Mouse (Mus musculus): ENCODE data around the gene Kcnmb2. TPM values are rescaled to one million over a fixed set of nuclear protein-coding genes. Genes with fewer than 3 reads are reported as not detected.

The Kcnmb2 gene
- polyA plus RNA-seq, 1 experiment from 2014 or later = 0.40 TPM

- 34% methylated on average over 3 of the region's 3 CpGs for WGBS
- no peak overlapping the region for H3K4me3 ChIP-seq (ENCODE audit: low read depth, low read length)
- H3K9ac ChIP-seq (ENCODE audit: low read depth, low read length) = no peak overlapping the region
- no peaks in the 10 kb centered on the region for H3K36me3 ChIP-seq (ENCODE audit: control insufficient read depth, insufficient read depth)
- no peaks in the 10 kb centered on the region for H3K9me3 ChIP-seq (ENCODE audit: control insufficient read depth)
- no peaks in the 10 kb centered on the region for H3K4me1 ChIP-seq (replicated peaks; ENCODE audit: control insufficient read depth, insufficient read depth, low read length)
- H3K27ac ChIP-seq (ENCODE audit: low read depth, low read length) = no peak overlapping the region
- no peaks in the 10 kb centered on the region for H3K27me3 ChIP-seq (replicated peaks; ENCODE audit: control insufficient read depth, insufficient read depth, low read length)
- no peak overlapping the region for H3K4me2 ChIP-seq (replicated peaks; ENCODE audit: low read depth)
- no peak for ATAC-seq
- TF ChIP-seq CTCF (IDR thresholded peaks at IDR 0.05; ENCODE audit: low read depth) = no peak
These were observed 51.9 kb downstream of the Kcnmb2 start for GRCm38 (mm10) chr3:31954213-31954612.

- H3K9ac ChIP-seq (ENCODE audit: low read depth, low read length) = no peak overlapping the region
- no peak overlapping the region for H3K27ac ChIP-seq (ENCODE audit: low read depth, low read length)
- no peak overlapping the region for H3K4me3 ChIP-seq (ENCODE audit: low read depth, low read length)
- H3K9me3 ChIP-seq (ENCODE audit: control insufficient read depth) = no peaks in the 10 kb centered on the region
- ATAC-seq = no peak
- 82% methylated on average over 2 of the region's 2 CpGs for WGBS
- no peaks in the 10 kb centered on the region for H3K27me3 ChIP-seq (replicated peaks; ENCODE audit: control insufficient read depth, insufficient read depth, low read length)
- no peak for TF ChIP-seq CTCF (IDR thresholded peaks at IDR 0.05; ENCODE audit: low read depth)
- no peaks in the 10 kb centered on the region for H3K36me3 ChIP-seq (ENCODE audit: control insufficient read depth, insufficient read depth)
- no peaks in the 10 kb centered on the region for H3K4me1 ChIP-seq (replicated peaks; ENCODE audit: control insufficient read depth, insufficient read depth, low read length)
- no peak overlapping the region for H3K4me2 ChIP-seq (replicated peaks; ENCODE audit: low read depth)
These were observed 52.7 kb downstream of the Kcnmb2 start for GRCm38 (mm10) chr3:31955004-31955403.

GRCm38 (mm10) chr3:31959821-31960220 lies 57.5 kb downstream of the Kcnmb2 start:
- Histone ChIP-seq H3K27me3 (replicated peaks; ENCODE audit: control insufficient read depth, insufficient read depth, low read length) (no peaks in the 10 kb centered on the region), H3K36me3 (ENCODE audit: control insufficient read depth, insufficient read depth) (no peaks in the 10 kb centered on the region), H3K9ac (ENCODE audit: low read depth, low read length) (no peak overlapping the region), H3K27ac (ENCODE audit: low read depth, low read length) (no peak overlapping the region), H3K4me2 (replicated peaks; ENCODE audit: low read depth) (no peak overlapping the region), H3K9me3 (ENCODE audit: control insufficient read depth) (no peaks in the 10 kb centered on the region), H3K4me3 (ENCODE audit: low read depth, low read length) (no peak overlapping the region), H3K4me1 (replicated peaks; ENCODE audit: control insufficient read depth, insufficient read depth, low read length) (no peaks in the 10 kb centered on the region)
- WGBS = 82% methylated on average over 5 of the region's 5 CpGs
- TF ChIP-seq CTCF (IDR thresholded peaks at IDR 0.05; ENCODE audit: low read depth) = no peak
- ATAC-seq = no peak

GRCm38 (mm10) chr3:31961175-31961574 lies 58.9 kb downstream of the Kcnmb2 start:
- Histone ChIP-seq H3K9me3 (ENCODE audit: control insufficient read depth) (no peaks in the 10 kb centered on the region), H3K9ac (ENCODE audit: low read depth, low read length) (no peak overlapping the region), H3K27ac (ENCODE audit: low read depth, low read length) (no peak overlapping the region), H3K4me3 (ENCODE audit: low read depth, low read length) (no peak overlapping the region), H3K4me2 (replicated peaks; ENCODE audit: low read depth) (no peak overlapping the region), H3K27me3 (replicated peaks; ENCODE audit: control insufficient read depth, insufficient read depth, low read length) (no peaks in the 10 kb centered on the region), H3K36me3 (ENCODE audit: control insufficient read depth, insufficient read depth) (no peaks in the 10 kb centered on the region), H3K4me1 (replicated peaks; ENCODE audit: control insufficient read depth, insufficient read depth, low read length) (no peaks in the 10 kb centered on the region)
- TF ChIP-seq CTCF (IDR thresholded peaks at IDR 0.05; ENCODE audit: low read depth) = no peak
- WGBS = 73% methylated on average over 3 of the region's 3 CpGs
- ATAC-seq = no peak

GRCm38 (mm10) chr3:31963076-31963475 lies 60.8 kb downstream of the Kcnmb2 start:
- Histone ChIP-seq H3K36me3 (ENCODE audit: control insufficient read depth, insufficient read depth) (no peaks in the 10 kb centered on the region), H3K4me3 (ENCODE audit: low read depth, low read length) (no peak overlapping the region), H3K4me2 (replicated peaks; ENCODE audit: low read depth) (no peak overlapping the region), H3K9ac (ENCODE audit: low read depth, low read length) (no peak overlapping the region), H3K27me3 (replicated peaks; ENCODE audit: control insufficient read depth, insufficient read depth, low read length) (no peaks in the 10 kb centered on the region), H3K27ac (ENCODE audit: low read depth, low read length) (no peak overlapping the region), H3K4me1 (replicated peaks; ENCODE audit: control insufficient read depth, insufficient read depth, low read length) (no peaks in the 10 kb centered on the region), H3K9me3 (ENCODE audit: control insufficient read depth) (no peaks in the 10 kb centered on the region)
- WGBS = 98% methylated on average over 3 of the region's 3 CpGs
- no peak for ATAC-seq
- no peak for TF ChIP-seq CTCF (IDR thresholded peaks at IDR 0.05; ENCODE audit: low read depth)

GRCm38 (mm10) chr3:31979661-31980060 lies 77.4 kb downstream of the Kcnmb2 start:
- Histone ChIP-seq H3K4me1 (replicated peaks; ENCODE audit: control insufficient read depth, insufficient read depth, low read length) (no peaks in the 10 kb centered on the region), H3K4me3 (ENCODE audit: low read depth, low read length) (no peak overlapping the region), H3K9me3 (ENCODE audit: control insufficient read depth) (no peaks in the 10 kb centered on the region), H3K9ac (ENCODE audit: low read depth, low read length) (no peak overlapping the region), H3K4me2 (replicated peaks; ENCODE audit: low read depth) (no peak overlapping the region), H3K27me3 (replicated peaks; ENCODE audit: control insufficient read depth, insufficient read depth, low read length) (no peaks in the 10 kb centered on the region), H3K27ac (ENCODE audit: low read depth, low read length) (no peak overlapping the region), H3K36me3 (ENCODE audit: control insufficient read depth, insufficient read depth) (no peaks in the 10 kb centered on the region)
- WGBS = 48% methylated on average over 3 of the region's 3 CpGs
- no peak for TF ChIP-seq CTCF (IDR thresholded peaks at IDR 0.05; ENCODE audit: low read depth)
- no peak for ATAC-seq

- no peak for ATAC-seq
- 71% methylated on average over 5 of the region's 5 CpGs for WGBS
These were observed 80.1 kb downstream of the Kcnmb2 start for GRCm38 (mm10) chr3:31982444-31982843.

More at GRCm38 (mm10) chr3:31982444-31982843, 80.1 kb downstream of the Kcnmb2 start:
- no peaks in the 10 kb centered on the region for H3K4me1 ChIP-seq (replicated peaks; ENCODE audit: control insufficient read depth, insufficient read depth, low read length)
- H3K4me2 ChIP-seq (replicated peaks; ENCODE audit: low read depth) = no peak overlapping the region
- no peak overlapping the region for H3K4me3 ChIP-seq (ENCODE audit: low read depth, low read length)
- no peaks in the 10 kb centered on the region for H3K27me3 ChIP-seq (replicated peaks; ENCODE audit: control insufficient read depth, insufficient read depth, low read length)
- H3K9ac ChIP-seq (ENCODE audit: low read depth, low read length) = no peak overlapping the region
- no peak overlapping the region for H3K27ac ChIP-seq (ENCODE audit: low read depth, low read length)
- H3K36me3 ChIP-seq (ENCODE audit: control insufficient read depth, insufficient read depth) = no peaks in the 10 kb centered on the region
- TF ChIP-seq CTCF (IDR thresholded peaks at IDR 0.05; ENCODE audit: low read depth) = no peak
- H3K9me3 ChIP-seq (ENCODE audit: control insufficient read depth) = no peaks in the 10 kb centered on the region

Measured in intestine, postnatal 0 days (tissue).